Mouse (Mus musculus): ENCODE measurements around the gene Bckdhb. TPM values are rescaled to one million over a fixed set of nuclear protein-coding genes. Genes with fewer than 3 reads are reported as not detected.

Gene Bckdhb
- total RNA-seq, 1 experiment = 30.7 TPM

DNA sequence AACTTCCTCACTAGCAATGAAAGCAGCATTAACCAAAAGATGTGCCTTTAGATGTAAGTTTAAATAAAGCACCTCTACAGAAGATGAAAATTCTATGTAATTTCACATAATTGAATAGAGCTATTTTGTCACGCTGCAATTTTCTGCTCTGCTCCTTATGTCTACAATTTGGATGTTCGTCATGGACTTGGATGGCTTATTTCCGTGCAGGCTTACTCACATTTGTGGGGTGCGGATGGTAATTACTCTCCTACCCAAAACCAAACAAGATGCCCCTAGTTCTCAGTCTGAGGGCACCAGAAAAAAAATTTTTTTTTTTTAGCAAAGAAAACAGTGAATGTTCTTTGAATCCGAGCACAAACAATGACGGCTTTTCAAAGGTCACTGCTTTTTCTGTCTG is 212.2 kb downstream of the Bckdhb start:
- no peak for DNase-seq (ENCODE audit: low read depth, low spot score)

GRCm38 (mm10) chr9:84148124-84148523 is 223.2 kb downstream of the Bckdhb start:
- H3K4me3 ChIP-seq (ENCODE audit: insufficient read depth in 1 of 2, low read depth in 1 of 2, low read length in 2 of 2, poor library complexity in 1 of 2, severe bottlenecking in 1 of 2) = no peak overlapping the region
- H3K27ac ChIP-seq (ENCODE audit: insufficient read depth, low read depth, low read length, poor library complexity, severe bottlenecking) = no peak overlapping the region
- H3K9ac ChIP-seq (ENCODE audit: insufficient read depth, low read depth, low read length, poor library complexity, severe bottlenecking) = no peak overlapping the region
- DNase-seq (ENCODE audit: low read depth, low spot score) = no peak
- TF ChIP-seq CHD2 (IDR thresholded peaks at IDR 0.05; ENCODE audit: low read depth, low read length) (no peak), ZC3H11A (IDR thresholded peaks at IDR 0.05; ENCODE audit: borderline replicate concordance, low read depth, low read length) (no peak)
- no peaks in the 10 kb centered on the region for H3K36me3 ChIP-seq (ENCODE audit: control insufficient read depth, insufficient read depth, low read length, poor library complexity, severe bottlenecking)
- no peaks in the 10 kb centered on the region for H3K9me3 ChIP-seq (ENCODE audit: control insufficient read depth, insufficient read depth, low read depth, low read length)
- no peaks in the 10 kb centered on the region for H3K4me1 ChIP-seq (ENCODE audit: control insufficient read depth in 2 of 2, insufficient read depth in 2 of 2, low read length in 2 of 2, poor library complexity in 1 of 2)
- in situ Hi-C loops (cut with MboI; ENCODE audit: low sequenced_read_pairs in 2 of 2, unreplicated experiment in 2 of 2) = no loop called here

More for the DNA sequence above, 212.2 kb downstream of the Bckdhb start:
- TF ChIP-seq MAFK (IDR thresholded peaks at IDR 0.05; ENCODE audit: insufficient read depth, low read depth, low read length) (no peak), HCFC1 (IDR thresholded peaks at IDR 0.05; ENCODE audit: borderline replicate concordance, insufficient read depth, low read length) (no peak), ZNF384 (IDR thresholded peaks at IDR 0.05; ENCODE audit: low read depth, low read length) (no peak), ZC3H11A (IDR thresholded peaks at IDR 0.05; ENCODE audit: borderline replicate concordance, low read depth, low read length) (no peak), CHD2 (IDR thresholded peaks at IDR 0.05; ENCODE audit: low read depth, low read length) (no peak)
- H3K9ac ChIP-seq (ENCODE audit: insufficient read depth, low read depth, low read length, poor library complexity, severe bottlenecking) = no peak overlapping the region
- H3K27ac ChIP-seq (ENCODE audit: insufficient read depth, low read depth, low read length, poor library complexity, severe bottlenecking) = no peak overlapping the region
- no peak overlapping the region for H3K4me3 ChIP-seq (ENCODE audit: insufficient read depth in 1 of 2, low read depth in 1 of 2, low read length in 2 of 2, poor library complexity in 1 of 2, severe bottlenecking in 1 of 2)
- H3K9me3 ChIP-seq (ENCODE audit: control insufficient read depth, insufficient read depth, low read depth, low read length) = no peaks in the 10 kb centered on the region
- in situ Hi-C loops (cut with MboI; ENCODE audit: low sequenced_read_pairs in 2 of 2, unreplicated experiment in 2 of 2) = no loop called here
- no peaks in the 10 kb centered on the region for H3K4me1 ChIP-seq (ENCODE audit: control insufficient read depth in 2 of 2, insufficient read depth in 2 of 2, low read length in 2 of 2, poor library complexity in 1 of 2)
- no peaks in the 10 kb centered on the region for H3K36me3 ChIP-seq (ENCODE audit: control insufficient read depth, insufficient read depth, low read length, poor library complexity, severe bottlenecking)

Other genes starting within 250 kb of the Bckdhb start
- 14.9 and 15.8 TPM in 2 replicates for gene Elovl4, start 118.9 kb upstream of the Bckdhb start, total RNA-seq (2012; rRNA removed)
- 31.3 and 39.8 TPM in 2 replicates for gene Ttk, start 90.5 kb upstream of the Bckdhb start, total RNA-seq (2012; rRNA removed)

All from ES-E14 (cell line).